Mouse (Mus musculus) Patski (cell line): ENCODE results near the gene Misp. TPM values are rescaled to one million over a fixed set of nuclear protein-coding genes. Genes with fewer than 3 reads are reported as not detected.

Experiments used
- ATAC-seq: fragments of 100-300 bp; one replicate; pipeline ENCODE4 v1.8.0; 2021
- CTCF ChIA-PET: fragments of 350-600 bp; sonication (Branson Sonifier 250); formaldehyde crosslinking; loops from one replicate; lab custom pipeline; 2022; ENCODE audit warnings: inconsistent platforms; lab: Charles Lee
- POLR2A ChIA-PET: fragments of 350-600 bp; sonication (Branson Sonifier 250); formaldehyde crosslinking; loops from one replicate; lab custom pipeline; 2022; ENCODE audit warnings: antibody characterized with exemption, inconsistent platforms; lab: Charles Lee
- DNase-seq: peaks from one replicate; pipeline ENCODE4 v3.0.0-alpha.2; 2011; ENCODE audit warnings: low read depth, low spot score
- H3K27me3 ChIP-seq: fragments of 371-371 bp; one replicate; pipeline ENCODE4 v1.5.1; 2021
- CTCF ChIP-seq: fragments of 100-300 bp; IDR thresholded peaks from one replicate; pipeline ENCODE4 v1.5.1; 2021
- in situ Hi-C: fragments of 300-500 bp; cut with MboI; formaldehyde crosslinking; loops from 3 replicates; pipeline ENCODE4 v1.11.1; 2018; ENCODE audit warnings: low pct_unique_long_range_greater_than_20kb, mixed read lengths
- polyA plus RNA-seq: library from polyadenylated mRNA; unstranded; gene quantifications from one replicate; pipeline ENCODE4 v1.2.3, GENCODE M21; 2021

Misp gene
- polyA plus RNA-seq, 1 experiment from 2014 or later = 0.17 TPM

DNA sequence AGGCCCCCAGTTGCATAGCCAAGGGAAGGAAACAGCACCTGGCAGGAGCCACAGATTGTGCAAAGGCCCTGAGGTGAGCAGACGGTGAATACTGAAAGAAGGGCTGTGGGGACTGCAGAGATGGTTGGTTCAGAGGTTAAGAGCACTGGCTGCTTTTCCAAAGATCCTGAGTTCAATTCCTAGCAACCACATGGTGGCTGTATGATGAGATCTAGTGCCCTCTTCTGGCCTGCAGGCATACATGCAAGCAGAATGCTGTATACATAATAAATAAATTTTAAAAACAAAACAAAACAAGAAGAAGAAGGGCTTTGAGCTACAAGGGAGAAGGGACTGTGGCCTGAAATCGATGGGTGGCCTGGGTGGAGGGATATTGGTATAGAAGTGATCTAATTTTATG lies 3.7 kb upstream of the Misp start:
- in situ Hi-C loops = no loop called here
- no peak for ATAC-seq
- DNase-seq = no peak
- ChIA-PET POLR2A (no interaction called here), CTCF (interaction anchor here (1.9 to 2.0 kb wide), 2 partner anchors 15 to 28 kb away, joined by 9 read pairs; no protein-coding TSS in a partner anchor)
- TF ChIP-seq CTCF = no peak
- no peaks in the 10 kb centered on the region for H3K27me3 ChIP-seq

DNA sequence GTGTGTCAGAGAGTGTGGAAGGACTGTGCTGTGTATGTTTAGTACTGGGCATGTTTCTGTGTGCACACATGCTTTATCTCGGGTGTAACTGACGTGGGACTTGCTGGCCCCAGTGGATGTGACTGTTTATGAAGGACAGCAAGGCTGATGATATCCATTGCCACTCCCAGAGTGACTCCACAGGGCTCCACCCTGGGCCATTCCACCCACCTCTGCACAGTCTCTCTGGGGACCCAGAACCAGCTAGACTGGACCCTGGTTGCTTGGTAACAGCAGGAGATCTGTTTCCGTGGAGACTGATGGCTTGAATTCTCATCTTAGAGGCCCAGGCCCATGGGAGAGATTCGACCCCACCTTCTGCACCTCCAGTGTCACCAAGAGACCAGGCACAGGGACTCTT lies 2.6 kb upstream of the Misp start:
- ChIA-PET CTCF (no interaction called here), POLR2A (no interaction called here)
- no peak for TF ChIP-seq CTCF
- DNase-seq = no peak
- no peak for ATAC-seq
- in situ Hi-C loops = no loop called here
- H3K27me3 ChIP-seq = no peaks in the 10 kb centered on the region

DNA sequence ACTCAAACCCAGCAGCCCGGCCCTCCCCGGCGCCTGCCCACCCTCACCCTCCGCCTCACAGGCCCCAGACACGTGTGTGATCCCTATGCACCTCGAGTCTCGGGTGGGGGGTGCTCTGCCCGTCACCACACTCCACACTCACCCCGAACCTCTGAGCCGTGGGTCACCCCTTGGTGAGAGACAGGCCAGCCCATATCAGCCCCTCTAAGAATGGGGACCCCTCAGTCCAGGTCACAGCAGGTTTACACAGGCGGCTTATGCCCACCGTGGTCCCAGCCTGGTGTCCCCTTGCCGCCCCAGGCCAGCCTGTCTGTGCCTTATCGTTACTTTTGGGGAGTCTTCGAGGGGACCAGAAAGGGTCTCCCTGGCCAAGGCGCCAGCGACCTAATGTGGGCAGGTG lies 1.2 kb upstream of the Misp start:
- no peaks in the 10 kb centered on the region for H3K27me3 ChIP-seq
- no peak for TF ChIP-seq CTCF
- no peak for ATAC-seq
- ChIA-PET POLR2A (no interaction called here), CTCF (interaction anchor here (0.9 kb wide), 1 partner anchor 106 kb away, joined by 3 read pairs; no protein-coding TSS in a partner anchor)
- DNase-seq = no peak
- in situ Hi-C loops = no loop called here

DNA sequence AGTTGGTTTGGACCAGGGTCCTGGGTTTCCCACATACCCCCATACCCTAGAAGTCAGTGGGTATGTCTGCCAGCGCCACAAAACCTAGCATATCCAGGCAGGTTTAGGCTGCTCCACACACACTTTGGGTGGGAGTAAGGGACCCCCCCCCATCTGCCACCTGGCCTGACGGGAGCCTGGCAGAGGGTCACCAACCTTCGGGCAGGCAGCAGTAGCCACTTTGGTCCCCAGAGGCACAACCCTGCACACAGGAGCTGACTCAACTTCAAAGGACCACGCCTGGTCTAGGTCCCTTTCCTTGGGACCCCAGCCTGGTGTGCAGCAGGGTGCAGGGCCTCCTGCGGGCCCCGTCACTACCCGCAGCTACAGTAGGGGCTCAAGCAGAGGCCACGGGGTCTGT lies 512 bp upstream of the Misp start:
- no peak for ATAC-seq
- ChIA-PET POLR2A (no interaction called here), CTCF (interaction anchor here (0.9 to 1.1 kb wide), 2 partner anchors 40 to 105 kb away, joined by 3 read pairs; no protein-coding TSS in a partner anchor)
- in situ Hi-C loops = no loop called here
- TF ChIP-seq CTCF = no peak
- DNase-seq = no peak
- no peaks in the 10 kb centered on the region for H3K27me3 ChIP-seq

GRCm38 (mm10) chr10:79821731-79822130 lies 942 bp downstream of the Misp start:
- ATAC-seq = no peak
- no peak for TF ChIP-seq CTCF
- in situ Hi-C loops = no loop called here
- POLR2A ChIA-PET = no interaction called here
- DNase-seq = no peak
- no peaks in the 10 kb centered on the region for H3K27me3 ChIP-seq
- CTCF ChIA-PET = no interaction called here

DNA sequence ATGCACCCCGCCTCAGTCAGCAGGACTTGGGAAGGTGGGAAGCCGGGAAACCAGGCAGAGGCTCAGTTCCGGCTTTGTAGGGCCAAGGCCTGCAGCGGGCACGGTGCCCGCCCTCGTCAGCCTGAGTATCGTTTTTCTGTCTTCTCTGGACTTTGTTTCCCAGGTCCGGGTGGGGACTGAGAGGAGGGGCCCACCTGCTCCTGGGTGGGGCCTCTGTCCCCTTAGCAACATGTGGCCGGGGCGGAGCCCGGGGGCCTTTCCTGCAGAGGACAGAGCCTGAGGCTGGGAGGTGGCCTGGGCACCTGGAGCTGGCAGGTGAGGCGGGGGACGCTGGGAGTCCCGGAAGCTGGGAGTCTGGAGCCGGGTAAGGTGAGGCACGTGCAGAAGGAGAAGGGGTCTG lies 1.6 kb downstream of the Misp start:
- no peaks in the 10 kb centered on the region for H3K27me3 ChIP-seq
- POLR2A ChIA-PET = no interaction called here
- in situ Hi-C loops = no loop called here
- ATAC-seq (no peak), DNase-seq (no peak)
- CTCF ChIA-PET = no interaction called here
- no peak for TF ChIP-seq CTCF

- ChIA-PET CTCF (no interaction called here), POLR2A (no interaction called here)
- in situ Hi-C loops = no loop called here
These were observed 2.2 kb downstream of the Misp start for GRCm38 (mm10) chr10:79823011-79823410.

GRCm38 (mm10) chr10:79824413-79824812 lies 3.6 kb downstream of the Misp start:
- POLR2A ChIA-PET = no interaction called here
- no peak for TF ChIP-seq CTCF
- CTCF ChIA-PET = interaction anchor here (1.0 to 1.3 kb wide), 2 partner anchors 8 to 11 kb away, joined by 3 to 7 read pairs; no protein-coding TSS in a partner anchor
- no peaks in the 10 kb centered on the region for H3K27me3 ChIP-seq
- in situ Hi-C loops = no loop called here
- no peak for DNase-seq
- peak; percentile 34 for ATAC-seq

More at GRCm38 (mm10) chr10:79823011-79823410, 2.2 kb downstream of the Misp start:
- no peaks in the 10 kb centered on the region for H3K27me3 ChIP-seq
- ATAC-seq (no peak), DNase-seq (no peak)
- no peak for TF ChIP-seq CTCF

GRCm38 (mm10) chr10:79831583-79831982 lies 10.8 kb downstream of the Misp start:
- TF ChIP-seq CTCF = no peak
- no peaks in the 10 kb centered on the region for H3K27me3 ChIP-seq
- ChIA-PET CTCF (interaction anchor here (1.0 kb wide), 1 partner anchor 52 kb away, joined by 3 read pairs; no protein-coding TSS in a partner anchor), POLR2A (no interaction called here)
- ATAC-seq (no peak), DNase-seq (no peak)
- in situ Hi-C loops = loop anchor here (5.0 to 10.0 kb wide), 2 partner anchors 91 to 123 kb away; partner anchors contain the start of gene R3hdm4

- no peaks in the 10 kb centered on the region for H3K27me3 ChIP-seq
- ChIA-PET CTCF (interaction anchor here (1.0 kb wide), 1 partner anchor 51 kb away, joined by 3 read pairs; no protein-coding TSS in a partner anchor), POLR2A (no interaction called here)
- ATAC-seq (no peak), DNase-seq (no peak)
- in situ Hi-C loops = loop anchor here (5.0 to 10.0 kb wide), 2 partner anchors 90 to 123 kb away; partner anchors contain the start of gene R3hdm4
- TF ChIP-seq CTCF = no peak
These were observed 11.4 kb downstream of the Misp start for GRCm38 (mm10) chr10:79832026-79832785.

DNA sequence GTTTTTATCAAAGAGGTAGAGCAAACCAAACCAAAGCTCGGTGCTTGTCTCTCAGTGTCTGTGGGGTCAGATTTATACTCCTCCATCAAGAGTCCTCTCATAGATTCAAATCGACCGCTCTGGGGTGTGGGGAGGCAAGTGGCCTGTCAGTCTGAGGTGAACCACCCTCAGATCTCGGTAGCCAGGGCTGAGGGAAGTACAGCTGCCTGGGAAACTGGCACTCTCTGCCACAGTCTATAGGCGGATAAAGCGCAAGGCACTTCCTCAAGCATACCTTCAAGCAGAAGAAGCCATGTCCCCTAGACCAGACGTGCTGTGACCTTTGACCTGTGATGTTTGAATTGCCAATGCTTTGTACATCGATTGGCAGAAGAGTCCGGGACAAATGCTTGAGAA lies 12.0 kb downstream of the Misp start:
- H3K27me3 ChIP-seq = no peaks in the 10 kb centered on the region
- ChIA-PET POLR2A (no interaction called here), CTCF (interaction anchor here (1.0 kb wide), 1 partner anchor 51 kb away, joined by 3 read pairs; no protein-coding TSS in a partner anchor)
- in situ Hi-C loops = loop anchor here (5.0 to 10.0 kb wide), 2 partner anchors 90 to 122 kb away; partner anchors contain the start of gene R3hdm4
- DNase-seq (no peak), ATAC-seq (no peak)
- no peak for TF ChIP-seq CTCF
